Comparison of ENCODE assay signal across 16 mouse cellular contexts in the genomic region with DNA sequence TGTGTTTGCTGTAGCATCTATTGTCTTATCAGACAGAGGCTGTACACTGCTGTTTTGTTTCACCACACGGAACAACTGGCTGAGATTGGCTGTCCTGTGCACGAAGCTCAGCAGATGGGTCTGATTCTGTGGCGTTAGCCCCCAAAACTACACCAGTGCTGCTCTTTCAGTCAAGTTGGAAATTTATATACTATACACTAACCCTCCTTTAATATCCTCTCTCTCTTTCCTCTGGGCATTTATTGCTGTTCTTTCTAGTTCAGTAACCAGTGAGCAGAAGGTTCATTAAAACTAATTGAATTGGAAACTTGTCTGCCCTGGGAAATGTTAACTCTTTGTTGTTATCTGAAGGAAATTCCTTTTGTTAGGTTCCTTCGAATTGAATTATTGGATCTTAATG.
DNase-seq lines count a peak whose midpoint lies in the region; ATAC-seq lines count a peak whose summit lies in the region.
"Had no signal": no experiment of that assay in that cellular context is flagged by ENCODE, and none has a peak within 500 bp of the region (broad histone marks: within the 10 kb centered on the region; RNA-seq: fewer than 3 reads in every experiment).

No protein-coding gene starts in this region.

- H3K27me3 ChIP-seq in hindbrain, embryonic 11.5 days (ENCODE audit: control insufficient read depth, insufficient read depth, low read length) = no peaks in the 10 kb centered on the region
- H3K27me3 ChIP-seq in hindbrain, embryonic 10.5 days (ENCODE audit: insufficient read depth, poor library complexity, severe bottlenecking) = no peaks in the 10 kb centered on the region
- no peaks in the 10 kb centered on the region for H3K27me3 ChIP-seq in hindbrain, embryonic 12.5 days
- no peaks in the 10 kb centered on the region for H3K27me3 ChIP-seq in midbrain, embryonic 14.5 days (ENCODE audit: control insufficient read depth, insufficient read depth, low read length)
- H3K27me3 ChIP-seq: CH12.LX; limb, embryonic 15.5 days had no signal

- H3K4me3 ChIP-seq in hindbrain, embryonic 11.5 days (ENCODE audit: low read depth, low read length) = no peak overlapping the region
- H3K4me3 ChIP-seq in hindbrain, embryonic 10.5 days = no peak overlapping the region
- H3K4me3 ChIP-seq in hindbrain, embryonic 12.5 days = no peak overlapping the region
- H3K4me3 ChIP-seq in midbrain, embryonic 14.5 days (replicated peaks; ENCODE audit: low read depth, low read length) = no peak overlapping the region
- H3K4me3 ChIP-seq: limb, embryonic 15.5 days; myocyte had no signal

- peak overlapping the region; percentile 20; the same call in 1 of the 2 replicates for H3K27ac ChIP-seq in hindbrain, embryonic 11.5 days (ENCODE audit: low read depth, low read length)
- H3K27ac ChIP-seq in hindbrain, embryonic 10.5 days = no peak overlapping the region
- 0 out of 2 replicates have a peak overlapping the region, but pooled peaks have one; percentile 23 for H3K27ac ChIP-seq in hindbrain, embryonic 12.5 days
- peak overlapping the region; percentile 37 for H3K27ac ChIP-seq in midbrain, embryonic 14.5 days (replicated peaks; ENCODE audit: low read depth, low read length)
- H3K27ac ChIP-seq: limb, embryonic 15.5 days had no signal

- no peaks in the 10 kb centered on the region for H3K36me3 ChIP-seq in hindbrain, embryonic 11.5 days (ENCODE audit: control insufficient read depth, insufficient read depth, low read length)
- H3K36me3 ChIP-seq in hindbrain, embryonic 10.5 days = no peaks in the 10 kb centered on the region
- no peaks in the 10 kb centered on the region for H3K36me3 ChIP-seq in hindbrain, embryonic 12.5 days
- H3K36me3 ChIP-seq in midbrain, embryonic 14.5 days (ENCODE audit: control insufficient read depth, insufficient read depth, low read length) = no peaks in the 10 kb centered on the region
- H3K36me3 ChIP-seq: limb, embryonic 15.5 days had no signal

- H3K4me1 ChIP-seq in hindbrain, embryonic 11.5 days (replicated peaks; ENCODE audit: control insufficient read depth, insufficient read depth, low read length) = no peaks in the 10 kb centered on the region
- H3K4me1 ChIP-seq in hindbrain, embryonic 10.5 days (replicated peaks) = no peaks in the 10 kb centered on the region
- H3K4me1 ChIP-seq in hindbrain, embryonic 12.5 days = peaks cover 2% of the 10 kb centered on the region; the same call in 1 of the 2 replicates
- no peaks in the 10 kb centered on the region for H3K4me1 ChIP-seq in midbrain, embryonic 14.5 days (ENCODE audit: control insufficient read depth, insufficient read depth, low read length)
- H3K4me1 ChIP-seq: limb, embryonic 15.5 days had no signal

- H3K9ac ChIP-seq in hindbrain, embryonic 11.5 days (ENCODE audit: low read depth, low read length) = no peak overlapping the region
- H3K9ac ChIP-seq in hindbrain, embryonic 12.5 days = no peak overlapping the region
- H3K9ac ChIP-seq in midbrain, embryonic 14.5 days (replicated peaks; ENCODE audit: low read length) = no peak overlapping the region
- H3K9ac ChIP-seq: limb, embryonic 15.5 days had no signal

- ATAC-seq in hindbrain, embryonic 11.5 days (ENCODE audit: low FRiP score) = peak; percentile 48; the same call in 1 of the 2 replicates
- ATAC-seq in hindbrain, embryonic 12.5 days (ENCODE audit: low FRiP score) = peak; percentile 46
- ATAC-seq in midbrain, embryonic 14.5 days (ENCODE audit: low FRiP score, low TSS enrichment) = no peak
- ATAC-seq: intestine, embryonic 16.5 days had no signal

- 58% methylated on average over 4 of the region's 4 CpGs for WGBS in hindbrain, embryonic 11.5 days
- 65% methylated on average over 4 of the region's 4 CpGs for WGBS in hindbrain, embryonic 10.5 days
- WGBS in hindbrain, embryonic 12.5 days = 53% methylated on average over 4 of the region's 4 CpGs
- WGBS in midbrain, embryonic 14.5 days = 49% methylated on average over 4 of the region's 4 CpGs

- H3K4me2 ChIP-seq in hindbrain, embryonic 11.5 days (replicated peaks; ENCODE audit: low read depth, low read length) = no peak overlapping the region
- no peak overlapping the region for H3K4me2 ChIP-seq in hindbrain, embryonic 12.5 days (replicated peaks)
- no peak overlapping the region for H3K4me2 ChIP-seq in midbrain, embryonic 14.5 days (ENCODE audit: low read length)
- H3K4me2 ChIP-seq: heart, embryonic 11.5 days; limb, embryonic 15.5 days had no signal

- no peak for DNase-seq in hindbrain, embryonic 11.5 days (ENCODE audit: low spot score)
- no peak for DNase-seq in hindbrain, embryonic 10.5 days (ENCODE audit: low spot score)
- peak; percentile 37 for DNase-seq in midbrain, embryonic 14.5 days
- DNase-seq in retina, postnatal 1 day = peak; percentile 44
- DNase-seq in layer of hippocampus, adult 11-12 months (ENCODE audit: low spot score) = no peak
- no peak for DNase-seq in kidney, postnatal 10 days
- DNase-seq: cerebellum, postnatal 25 days; gastrocnemius, postnatal 36 days; lung, postnatal 10 days; thymus, postnatal 36 days had no signal

- no peaks in the 10 kb centered on the region for H3K9me3 ChIP-seq in hindbrain, embryonic 11.5 days (ENCODE audit: control insufficient read depth, low read length)
- H3K9me3 ChIP-seq in hindbrain, embryonic 10.5 days = no peaks in the 10 kb centered on the region
- no peaks in the 10 kb centered on the region for H3K9me3 ChIP-seq in hindbrain, embryonic 12.5 days (replicated peaks)
- H3K9me3 ChIP-seq in midbrain, embryonic 14.5 days (ENCODE audit: control insufficient read depth, low read length) = no peaks in the 10 kb centered on the region
- H3K9me3 ChIP-seq: limb, embryonic 15.5 days had no signal

Comparison
In these comparisons a context has a peak if more than half of its experiments do, and no peak if none do; other contexts are left out.
1. DNase-seq: peak in midbrain, embryonic 14.5 days (single experiment) and retina, postnatal 1 day (single experiment); none in hindbrain, embryonic 11.5 days (single experiment), hindbrain, embryonic 10.5 days (single experiment), layer of hippocampus, adult 11-12 months (single experiment) and kidney, postnatal 10 days (single experiment).